Mouse (Mus musculus): ENCODE measurements at regions not wholly inside any gene's neighbourhood (a gene's known extent, or its start where the extent isn't known, plus 50 kb on each side); places are given as distances from the start of the nearest gene placed in this dataset.

GRCm38 (mm10) chr15:5302403-5302802 lies 58.4 kb upstream of the Ptger4 start:
- H3K9ac ChIP-seq (ENCODE audit: insufficient read depth, low read depth) = no peak overlapping the region
- H3K27ac ChIP-seq (ENCODE audit: insufficient read depth, low read depth) = no peak overlapping the region
- no peaks in the 10 kb centered on the region for H3K79me2 ChIP-seq (replicated peaks; ENCODE audit: control insufficient read depth, extremely low read depth, insufficient read depth, poor library complexity, severe bottlenecking)
- in situ Hi-C loops (cut with MboI; ENCODE audit: low pct_ligation_motif_present, low pct_unique_long_range_greater_than_20kb, low sequenced_read_pairs) (no loop called here), dilution Hi-C loops (cut with MboI; ENCODE audit: extremely low pct_ligation_motif_present, extremely low pct_unique_long_range_greater_than_20kb, low sequenced_read_pairs) (no loop called here)
- no peaks in the 10 kb centered on the region for H3K9me3 ChIP-seq (replicated peaks; ENCODE audit: low read length)
- peaks cover 0 to 7% of the 10 kb centered on the region in 2 experiments; a peak in 2 of 4 replicates for H3K4me1 ChIP-seq (ENCODE audit: control insufficient read depth in 1 of 2, insufficient read depth in 2 of 2)
- H3K4me2 ChIP-seq (ENCODE audit: insufficient read depth, low read depth, poor library complexity, severe bottlenecking) = no peak overlapping the region
- H3K27me3 ChIP-seq (replicated peaks) = no peaks in the 10 kb centered on the region
- no peak overlapping the region for H3K4me3 ChIP-seq (replicated peaks in 1 of 3; ENCODE audit: low read depth in 2 of 3, low read length in 2 of 3, poor library complexity in 1 of 3)
- H3K36me3 ChIP-seq (replicated peaks in 1 of 2; ENCODE audit: control insufficient read depth in 1 of 2, insufficient read depth in 1 of 2, low read length in 1 of 2) = no peaks in the 10 kb centered on the region
- peak; percentile 26 for DNase-seq (ENCODE audit: extremely low read depth)
- peak; percentile 86 for TF ChIP-seq ZNF384 (IDR thresholded peaks at IDR 0.05; ENCODE audit: low read depth, low read length)
- no peak for TF ChIP-seq MEF2A (IDR thresholded peaks at IDR 0.05; ENCODE audit: borderline replicate concordance, low read depth, low read length)

GRCm38 (mm10) chr15:5299807-5300206 lies 55.8 kb upstream of the Ptger4 start:
- dilution Hi-C loops (cut with MboI; ENCODE audit: extremely low pct_ligation_motif_present, extremely low pct_unique_long_range_greater_than_20kb, low sequenced_read_pairs) (no loop called here), in situ Hi-C loops (cut with MboI; ENCODE audit: low pct_ligation_motif_present, low pct_unique_long_range_greater_than_20kb, low sequenced_read_pairs) (no loop called here)
- no peak overlapping the region for H3K27ac ChIP-seq (ENCODE audit: insufficient read depth, low read depth)
- no peak for DNase-seq (ENCODE audit: extremely low read depth)
- H3K79me2 ChIP-seq (replicated peaks; ENCODE audit: control insufficient read depth, extremely low read depth, insufficient read depth, poor library complexity, severe bottlenecking) = no peaks in the 10 kb centered on the region
- no peak overlapping the region for H3K4me3 ChIP-seq (replicated peaks in 1 of 3; ENCODE audit: low read depth in 2 of 3, low read length in 2 of 3, poor library complexity in 1 of 3)
- H3K36me3 ChIP-seq (replicated peaks in 1 of 2; ENCODE audit: control insufficient read depth in 1 of 2, insufficient read depth in 1 of 2, low read length in 1 of 2) = no peaks in the 10 kb centered on the region
- H3K9ac ChIP-seq (ENCODE audit: insufficient read depth, low read depth) = no peak overlapping the region
- H3K27me3 ChIP-seq (replicated peaks) = no peaks in the 10 kb centered on the region
- H3K9me3 ChIP-seq (replicated peaks; ENCODE audit: low read length) = no peaks in the 10 kb centered on the region
- H3K4me1 ChIP-seq (ENCODE audit: control insufficient read depth in 1 of 2, insufficient read depth in 2 of 2) = peaks cover 0 to 7% of the 10 kb centered on the region in 2 experiments; a peak in 2 of 4 replicates
- H3K4me2 ChIP-seq (ENCODE audit: insufficient read depth, low read depth, poor library complexity, severe bottlenecking) = no peak overlapping the region
- TF ChIP-seq BHLHE40 (IDR thresholded peaks at IDR 0.05; ENCODE audit: low read depth, low read length) (no peak), JUN (IDR thresholded peaks at IDR 0.05; ENCODE audit: insufficient read depth, low read depth, low read length) (no peak)

- no peak overlapping the region for H3K9ac ChIP-seq (ENCODE audit: insufficient read depth, low read depth)
- H3K9me3 ChIP-seq (replicated peaks; ENCODE audit: low read length) = no peaks in the 10 kb centered on the region
- no peaks in the 10 kb centered on the region for H3K79me2 ChIP-seq (replicated peaks; ENCODE audit: control insufficient read depth, extremely low read depth, insufficient read depth, poor library complexity, severe bottlenecking)
- in situ Hi-C loops (cut with MboI; ENCODE audit: low pct_ligation_motif_present, low pct_unique_long_range_greater_than_20kb, low sequenced_read_pairs) (no loop called here), dilution Hi-C loops (cut with MboI; ENCODE audit: extremely low pct_ligation_motif_present, extremely low pct_unique_long_range_greater_than_20kb, low sequenced_read_pairs) (no loop called here)
- H3K27ac ChIP-seq (ENCODE audit: insufficient read depth, low read depth) = no peak overlapping the region
- H3K4me3 ChIP-seq (replicated peaks in 1 of 3; ENCODE audit: low read depth in 2 of 3, low read length in 2 of 3, poor library complexity in 1 of 3) = no peak overlapping the region
- TF ChIP-seq MAZ (IDR thresholded peaks at IDR 0.05; ENCODE audit: low read depth, low read length) (no peak), JUN (IDR thresholded peaks at IDR 0.05; ENCODE audit: insufficient read depth, low read depth, low read length) (no peak), TCF12 (IDR thresholded peaks at IDR 0.05; ENCODE audit: low read depth, low read length) (no peak), JUND (conservative IDR thresholded peaks at IDR 0.05; ENCODE audit: low read depth, low read length) (no peak), MXI1 (IDR thresholded peaks at IDR 0.05; ENCODE audit: low read depth, low read length) (no peak), E2F4 (IDR thresholded peaks at IDR 0.05; ENCODE audit: insufficient replicate concordance, low read depth, low read length) (no peak), PAX5 (IDR thresholded peaks at IDR 0.05; ENCODE audit: low read length) (no peak), POLR2AphosphoS2 (IDR thresholded peaks at IDR 0.05; ENCODE audit: low read depth, low read length) (no peak), IRF4 (IDR thresholded peaks at IDR 0.05; ENCODE audit: low read depth, low read length) (no peak), CHD2 (IDR thresholded peaks at IDR 0.05; ENCODE audit: low read length) (no peak), KAT2A (IDR thresholded peaks at IDR 0.05; ENCODE audit: insufficient replicate concordance, low read length) (no peak), BHLHE40 (IDR thresholded peaks at IDR 0.05; ENCODE audit: low read depth, low read length) (no peak)
- H3K4me1 ChIP-seq (ENCODE audit: control insufficient read depth in 1 of 2, insufficient read depth in 2 of 2) = peaks cover 0 to 10% of the 10 kb centered on the region in 2 experiments; a peak in 2 of 4 replicates
- no peaks in the 10 kb centered on the region for H3K36me3 ChIP-seq (replicated peaks in 1 of 2; ENCODE audit: control insufficient read depth in 1 of 2, insufficient read depth in 1 of 2, low read length in 1 of 2)
- no peaks in the 10 kb centered on the region for H3K27me3 ChIP-seq (replicated peaks)
- no peak for DNase-seq (ENCODE audit: extremely low read depth)
- no peak overlapping the region for H3K4me2 ChIP-seq (ENCODE audit: insufficient read depth, low read depth, poor library complexity, severe bottlenecking)
Observed at GRCm38 (mm10) chr15:5296949-5297348, 53.0 kb upstream of the Ptger4 start.

All from CH12.LX (cell line).